Mouse (Mus musculus): ENCODE results near the gene Crtam. TPM values are rescaled to one million over a fixed set of nuclear protein-coding genes. Genes with fewer than 3 reads are reported as not detected.

Gene Crtam
- polyA plus RNA-seq, 1 experiment, result not detected

DNA sequence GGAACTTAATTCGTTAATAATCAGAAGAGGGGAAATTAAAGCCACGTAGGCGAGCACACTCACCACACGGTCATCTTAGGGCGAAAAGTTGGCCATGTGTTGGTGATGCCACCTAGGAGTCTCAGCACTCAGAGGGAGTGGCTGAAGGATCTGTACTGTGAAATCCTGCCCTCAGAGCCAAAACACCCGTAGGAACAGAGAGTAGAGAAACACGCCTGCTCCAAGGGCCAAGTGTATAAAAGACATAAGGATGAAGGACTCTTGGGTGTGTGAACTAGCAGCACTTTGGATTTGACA is 40.1 kb downstream of the Crtam start:
- H3K27ac ChIP-seq (replicated peaks; ENCODE audit: low read depth, low read length), result no peak overlapping the region
- H3K4me3 ChIP-seq (ENCODE audit: insufficient read depth, low read depth, low read length), result no peak overlapping the region
- no peaks in the 10 kb centered on the region for H3K4me1 ChIP-seq (ENCODE audit: control insufficient read depth, insufficient read depth, insufficient read length, low read length)

- Histone ChIP-seq H3K4me1 (ENCODE audit: control insufficient read depth, insufficient read depth, insufficient read length, low read length) (no peaks in the 10 kb centered on the region), H3K4me3 (ENCODE audit: insufficient read depth, low read depth, low read length) (no peak within 1 kb of the TSS), H3K27ac (replicated peaks; ENCODE audit: low read depth, low read length) (no peak within 1 kb of the TSS)
Measured at GRCm38 (mm10) chr9:40963586-40964417, 40.6 kb downstream of the Crtam start, which contains the start of gene Jhy. Gene Jhy (minus strand): TSS chr9:40964118.

- no peak overlapping the region for H3K27ac ChIP-seq (replicated peaks; ENCODE audit: low read depth, low read length)
Measured at GRCm38 (mm10) chr9:40961401-40961800, 43.0 kb downstream of the Crtam start.

GRCm38 (mm10) chr9:40949039-40949615 is 55.3 kb downstream of the Crtam start:
- Histone ChIP-seq H3K4me1 (ENCODE audit: control insufficient read depth, insufficient read depth, insufficient read length, low read length) (no peaks in the 10 kb centered on the region), H3K4me3 (ENCODE audit: insufficient read depth, low read depth, low read length) (no peak overlapping the region), H3K27ac (replicated peaks; ENCODE audit: low read depth, low read length) (no peak overlapping the region)

More at GRCm38 (mm10) chr9:40961401-40961800, 43.0 kb downstream of the Crtam start:
- H3K4me1 ChIP-seq (ENCODE audit: control insufficient read depth, insufficient read depth, insufficient read length, low read length), result no peaks in the 10 kb centered on the region
- H3K4me3 ChIP-seq (ENCODE audit: insufficient read depth, low read depth, low read length), result no peak overlapping the region

DNA sequence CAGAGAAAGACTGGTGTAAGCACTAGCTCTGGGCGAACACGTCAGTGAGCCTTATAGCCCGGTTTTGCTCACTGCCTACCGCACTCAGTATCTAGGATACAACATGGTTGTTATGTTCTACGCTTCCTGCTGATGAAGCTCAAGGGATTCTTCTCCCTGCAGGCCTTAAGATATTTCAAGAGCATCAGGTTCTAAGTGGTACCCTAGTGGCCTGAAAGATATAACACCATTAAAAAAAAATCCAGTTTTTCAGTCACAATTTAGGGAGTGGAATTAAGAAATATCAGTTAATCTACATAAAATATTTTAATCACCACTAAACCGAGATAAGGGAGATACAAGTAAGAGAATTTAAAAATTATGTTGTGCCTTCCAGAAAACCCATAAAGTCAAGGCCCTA is 56.0 kb downstream of the Crtam start:
- Histone ChIP-seq H3K4me3 (ENCODE audit: insufficient read depth, low read depth, low read length) (no peak overlapping the region), H3K27ac (replicated peaks; ENCODE audit: low read depth, low read length) (no peak overlapping the region), H3K4me1 (ENCODE audit: control insufficient read depth, insufficient read depth, insufficient read length, low read length) (no peaks in the 10 kb centered on the region)

GRCm38 (mm10) chr9:40947131-40947530 is 57.3 kb downstream of the Crtam start:
- H3K4me1 ChIP-seq (ENCODE audit: control insufficient read depth, insufficient read depth, insufficient read length, low read length), result no peaks in the 10 kb centered on the region
- no peak overlapping the region for H3K27ac ChIP-seq (replicated peaks; ENCODE audit: low read depth, low read length)
- H3K4me3 ChIP-seq (ENCODE audit: insufficient read depth, low read depth, low read length), result no peak overlapping the region

DNA sequence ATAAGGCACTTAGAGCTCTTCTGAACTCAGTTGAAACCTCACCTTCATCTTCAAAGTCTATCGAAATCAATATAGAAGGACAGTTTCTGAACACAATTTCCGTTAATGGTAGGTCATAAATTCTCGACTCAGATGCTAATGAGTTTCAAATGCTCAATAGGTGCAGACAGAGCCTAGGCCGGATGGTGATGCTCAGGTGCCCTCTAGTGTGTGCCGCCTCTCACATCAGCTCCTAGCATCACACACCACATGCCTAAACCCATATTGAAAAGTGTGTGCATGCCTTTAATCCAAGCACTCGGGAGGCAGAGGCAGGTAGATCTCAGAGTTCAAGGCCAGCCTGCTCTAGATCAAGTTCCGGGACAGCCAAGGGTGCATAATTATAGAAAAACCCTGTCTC is 67.0 kb downstream of the Crtam start:
- Histone ChIP-seq H3K4me1 (ENCODE audit: control insufficient read depth, insufficient read depth, insufficient read length, low read length) (no peaks in the 10 kb centered on the region), H3K4me3 (ENCODE audit: insufficient read depth, low read depth, low read length) (no peak overlapping the region)

GRCm38 (mm10) chr9:40933323-40933722 is 71.1 kb downstream of the Crtam start:
- Histone ChIP-seq H3K27ac (replicated peaks; ENCODE audit: low read depth, low read length) (no peak overlapping the region), H3K4me1 (ENCODE audit: control insufficient read depth, insufficient read depth, insufficient read length, low read length) (no peaks in the 10 kb centered on the region), H3K4me3 (ENCODE audit: insufficient read depth, low read depth, low read length) (no peak overlapping the region)

More for the DNA sequence above, 67.0 kb downstream of the Crtam start:
- H3K27ac ChIP-seq (replicated peaks; ENCODE audit: low read depth, low read length), result no peak overlapping the region

- H3K4me3 ChIP-seq (ENCODE audit: insufficient read depth, low read depth, low read length), result no peak overlapping the region
- H3K4me1 ChIP-seq (ENCODE audit: control insufficient read depth, insufficient read depth, insufficient read length, low read length), result no peaks in the 10 kb centered on the region
- H3K27ac ChIP-seq (replicated peaks; ENCODE audit: low read depth, low read length), result no peak overlapping the region
Measured at GRCm38 (mm10) chr9:40927351-40927980, 77.0 kb downstream of the Crtam start.

Other genes with a start within 250 kb of the Crtam start
- 688 and 2,704 TPM in 2 replicates for gene Hspa8, start 203.6 kb downstream of the Crtam start, polyA plus RNA-seq (2012; ENCODE audit: insufficient read depth, insufficient read length, missing spikeins)
- gene Bsx, start 130.5 kb downstream of the Crtam start, polyA plus RNA-seq (2012; ENCODE audit: insufficient read depth, insufficient read length, missing spikeins), result not detected in 2 replicates
- not detected in 2 replicates for gene Jhy, start 40.5 kb downstream of the Crtam start, polyA plus RNA-seq (2012; ENCODE audit: insufficient read depth, insufficient read length, missing spikeins)
- gene Ubash3b, start 157.1 kb upstream of the Crtam start, polyA plus RNA-seq (2012; ENCODE audit: insufficient read depth, insufficient read length, missing spikeins), result 0.87 and 1.0 TPM in 2 replicates

Data from brown adipose tissue, adult 24 weeks (tissue).